Mouse (Mus musculus): Measurements from ENCODE around the gene Gm5475. TPM values are rescaled to one million over a fixed set of nuclear protein-coding genes. Genes with fewer than 3 reads are reported as not detected.

Gm5475 gene
- polyA plus RNA-seq, 1 experiment from 2014 or later = 0.77 TPM

DNA sequence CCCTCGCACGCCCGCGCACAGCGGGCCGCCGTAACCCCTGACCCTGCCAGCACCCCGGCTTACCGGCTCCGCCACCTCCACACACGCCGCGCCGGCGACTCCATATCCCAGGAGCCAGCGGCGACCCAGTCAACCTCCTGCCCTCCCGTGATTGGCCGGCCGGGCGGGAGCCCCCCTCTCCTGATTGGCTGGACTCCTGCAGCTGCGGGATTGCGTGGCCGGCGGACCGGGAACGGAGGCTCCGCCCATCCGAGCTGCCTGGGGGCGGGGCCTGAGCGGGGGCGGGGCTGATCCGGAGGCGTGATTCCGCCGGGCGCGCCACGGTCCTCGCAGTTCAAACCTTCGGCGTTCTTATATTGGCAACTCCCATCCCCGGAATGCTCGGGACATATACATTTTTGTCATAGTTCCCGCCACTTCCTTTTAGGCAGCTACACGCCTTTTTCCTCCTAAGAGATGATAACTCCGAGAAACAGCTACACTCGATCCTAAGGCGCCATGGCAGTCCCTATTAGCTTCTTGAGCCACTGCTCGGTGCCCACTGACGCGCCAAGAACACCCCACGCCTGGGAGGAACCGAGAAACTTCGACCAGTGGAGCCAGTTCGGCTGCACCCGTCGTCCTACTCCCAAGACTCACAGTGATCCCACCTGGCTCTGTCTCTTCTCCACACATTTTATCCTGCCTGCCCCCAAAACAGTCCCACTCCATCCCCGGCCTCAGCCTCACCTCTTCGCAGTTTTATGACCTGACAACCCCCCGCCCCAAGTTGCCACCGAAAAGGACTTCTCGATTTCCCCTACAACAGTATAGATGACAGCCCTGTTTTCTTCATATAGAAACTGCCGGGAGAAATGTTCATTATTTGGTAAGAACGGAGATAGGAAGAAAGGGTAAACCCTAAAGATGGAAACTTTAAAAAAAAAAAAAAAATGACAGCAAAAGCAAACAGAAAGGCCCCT is 1.2 kb downstream of the Gm5475 start:
- H3K36me3 ChIP-seq (ENCODE audit: control insufficient read depth, insufficient read depth) = no peaks in the 10 kb centered on the region
- peak overlapping the region; percentile 83 for H3K4me2 ChIP-seq (replicated peaks; ENCODE audit: low read depth)
- H3K4me3 ChIP-seq (ENCODE audit: low read depth, low read length) = peak overlapping the region; percentile 85
- peak overlapping the region; percentile 91 for H3K27ac ChIP-seq (ENCODE audit: low read depth, low read length)
- 1% methylated on average over 64 of the region's 65 CpGs for WGBS
- no peaks in the 10 kb centered on the region for H3K9me3 ChIP-seq (ENCODE audit: control insufficient read depth)
- no peaks in the 10 kb centered on the region for H3K27me3 ChIP-seq (replicated peaks; ENCODE audit: control insufficient read depth, insufficient read depth, low read length)
- peak; percentile 94 for ATAC-seq
- peak overlapping the region; percentile 95 for H3K9ac ChIP-seq (ENCODE audit: low read depth, low read length)
- H3K4me1 ChIP-seq (replicated peaks; ENCODE audit: control insufficient read depth, insufficient read depth, low read length) = no peaks in the 10 kb centered on the region; the same call in 1 of the 2 replicates
- no peak for TF ChIP-seq CTCF (IDR thresholded peaks at IDR 0.05; ENCODE audit: low read depth)

DNA sequence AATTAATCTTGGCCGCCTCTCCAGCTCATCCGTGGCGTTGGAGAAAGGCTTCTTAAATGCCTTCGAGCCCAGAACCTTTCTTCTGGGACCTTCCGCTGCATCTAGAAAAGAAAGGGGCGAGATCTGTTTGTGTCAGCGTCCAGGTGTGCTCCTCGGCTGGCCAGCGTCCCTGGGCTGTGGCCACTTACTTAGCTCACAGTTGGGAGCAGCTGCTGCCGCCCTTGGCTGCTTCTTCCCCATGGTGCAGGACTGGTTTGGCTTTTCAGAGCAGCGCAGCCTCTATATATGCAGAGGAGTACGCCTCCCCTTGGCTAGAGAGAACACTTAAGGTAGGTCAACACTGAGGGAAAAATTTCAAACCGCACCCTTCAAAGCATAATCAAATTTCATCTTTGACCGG is 2.0 kb downstream of the Gm5475 start:
- H3K4me1 ChIP-seq (replicated peaks; ENCODE audit: control insufficient read depth, insufficient read depth, low read length) = no peaks in the 10 kb centered on the region; the same call in 1 of the 2 replicates
- no peaks in the 10 kb centered on the region for H3K27me3 ChIP-seq (replicated peaks; ENCODE audit: control insufficient read depth, insufficient read depth, low read length)
- no peaks in the 10 kb centered on the region for H3K36me3 ChIP-seq (ENCODE audit: control insufficient read depth, insufficient read depth)
- H3K9ac ChIP-seq (ENCODE audit: low read depth, low read length) = peak overlapping the region; percentile 45; the same call in 1 of the 2 replicates
- H3K4me3 ChIP-seq (ENCODE audit: low read depth, low read length) = peak overlapping the region; percentile 85
- peak overlapping the region; percentile 91 for H3K27ac ChIP-seq (ENCODE audit: low read depth, low read length)
- peak; percentile 20; the same call in 1 of the 2 replicates for TF ChIP-seq CTCF (IDR thresholded peaks at IDR 0.05; ENCODE audit: low read depth)
- WGBS = 2% methylated on average over 14 of the region's 14 CpGs
- no peaks in the 10 kb centered on the region for H3K9me3 ChIP-seq (ENCODE audit: control insufficient read depth)
- peak overlapping the region; percentile 83 for H3K4me2 ChIP-seq (replicated peaks; ENCODE audit: low read depth)
- ATAC-seq = peak; percentile 37; the same call in 1 of the 2 replicates

DNA sequence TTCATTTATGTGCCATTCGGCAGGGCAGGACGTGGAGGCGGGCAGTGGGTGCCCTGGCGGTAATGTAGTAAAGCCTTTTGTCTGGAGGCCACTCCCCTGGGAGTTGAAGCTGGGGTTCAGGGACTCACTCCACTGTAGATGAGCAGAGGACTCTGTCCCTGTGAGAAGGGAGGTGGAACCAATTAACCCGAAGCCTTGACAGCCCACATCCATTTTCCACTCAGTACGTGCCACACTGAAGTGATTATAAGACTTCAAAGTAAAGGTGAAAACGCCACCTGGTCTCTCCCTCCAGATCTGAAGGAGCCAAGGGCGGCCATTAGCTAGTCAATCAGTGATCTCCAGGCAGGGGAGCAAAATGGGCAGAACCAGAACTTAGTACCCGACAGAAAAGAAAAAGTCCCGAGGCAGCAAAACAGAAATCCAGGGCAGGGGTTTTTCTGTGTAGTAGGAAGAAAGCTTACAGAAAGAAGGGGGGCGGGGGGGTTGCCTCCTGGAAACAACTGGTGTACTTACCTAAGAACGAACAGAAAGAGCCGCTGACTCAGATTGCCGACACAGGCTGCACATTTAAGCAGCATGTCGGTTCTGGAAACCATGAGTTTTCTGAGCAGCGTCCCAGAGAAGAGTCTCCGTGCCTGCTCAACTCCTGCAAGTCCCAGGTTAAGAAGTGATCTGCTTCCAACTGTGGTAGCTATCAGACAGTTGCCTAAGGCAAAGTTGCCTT is 2.6 kb downstream of the Gm5475 start, which contains the start of gene Slc11a2:
TSS of gene Slc11a2 (minus strand) at position 677 of the 727 bp plus-strand sequence.
- peak within 1 kb of the TSS; percentile 85 for H3K4me3 ChIP-seq (ENCODE audit: low read depth, low read length)
- WGBS = 22% methylated on average over 17 of the region's 17 CpGs

DNA sequence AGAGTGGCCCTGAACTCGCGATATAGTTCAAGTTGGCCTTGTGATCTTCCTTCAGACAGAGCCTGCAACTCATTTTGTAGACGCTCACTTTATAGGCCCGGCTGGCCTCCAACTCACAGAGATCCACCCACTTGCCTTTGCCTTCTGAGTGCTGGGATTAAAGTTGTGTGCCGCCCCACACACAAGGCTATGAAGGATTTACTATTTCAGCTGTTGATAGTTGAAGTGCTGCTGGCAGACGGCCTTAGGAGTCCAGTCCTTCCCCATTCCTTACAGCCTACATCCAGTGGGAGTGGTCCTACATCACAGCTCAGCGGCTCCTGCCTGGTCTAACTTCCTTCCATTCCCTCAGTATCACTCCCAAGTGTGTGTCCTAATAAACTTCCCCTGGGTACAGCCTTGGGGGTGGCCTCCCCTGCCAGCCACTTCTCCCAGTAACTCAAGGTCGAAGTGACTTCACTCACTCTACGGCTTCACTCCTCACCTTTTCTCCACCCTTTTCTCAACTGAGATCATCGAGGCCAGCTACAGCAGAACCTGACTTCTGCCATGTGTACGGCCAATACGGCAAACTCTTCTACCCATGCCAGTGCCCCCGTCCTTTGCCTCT is 6.5 kb downstream of the Gm5475 start:
- Histone ChIP-seq H3K4me2 (replicated peaks; ENCODE audit: low read depth) (no peak overlapping the region), H3K4me1 (replicated peaks; ENCODE audit: control insufficient read depth, insufficient read depth, low read length) (peaks cover 3% of the 10 kb centered on the region; the same call in 1 of the 2 replicates), H3K36me3 (ENCODE audit: control insufficient read depth, insufficient read depth) (no peaks in the 10 kb centered on the region), H3K27ac (ENCODE audit: low read depth, low read length) (peak overlapping the region; percentile 35; the same call in 1 of the 2 replicates), H3K9me3 (ENCODE audit: control insufficient read depth) (no peaks in the 10 kb centered on the region), H3K27me3 (replicated peaks; ENCODE audit: control insufficient read depth, insufficient read depth, low read length) (no peaks in the 10 kb centered on the region), H3K9ac (ENCODE audit: low read depth, low read length) (no peak overlapping the region), H3K4me3 (ENCODE audit: low read depth, low read length) (no peak overlapping the region)
- no peak for TF ChIP-seq CTCF (IDR thresholded peaks at IDR 0.05; ENCODE audit: low read depth)
- 59% methylated on average over 13 of the region's 13 CpGs for WGBS
- ATAC-seq = no peak

More for the DNA sequence above, 2.6 kb downstream of the Gm5475 start, which contains the start of gene Slc11a2:
- Histone ChIP-seq H3K4me1 (replicated peaks; ENCODE audit: control insufficient read depth, insufficient read depth, low read length) (no peaks in the 10 kb centered on the region; the same call in 1 of the 2 replicates), H3K9me3 (ENCODE audit: control insufficient read depth) (no peaks in the 10 kb centered on the region), H3K4me2 (replicated peaks; ENCODE audit: low read depth) (peak within 1 kb of the TSS; percentile 83), H3K9ac (ENCODE audit: low read depth, low read length) (peak within 1 kb of the TSS; percentile 45; the same call in 1 of the 2 replicates), H3K36me3 (ENCODE audit: control insufficient read depth, insufficient read depth) (no peaks in the 10 kb centered on the region), H3K27me3 (replicated peaks; ENCODE audit: control insufficient read depth, insufficient read depth, low read length) (no peaks in the 10 kb centered on the region), H3K27ac (ENCODE audit: low read depth, low read length) (peak within 1 kb of the TSS; percentile 91)
- TF ChIP-seq CTCF (IDR thresholded peaks at IDR 0.05; ENCODE audit: low read depth) = 0 out of 2 replicates have a peak, but pooled peaks have one; percentile 2
- peak; percentile 42 for ATAC-seq

DNA sequence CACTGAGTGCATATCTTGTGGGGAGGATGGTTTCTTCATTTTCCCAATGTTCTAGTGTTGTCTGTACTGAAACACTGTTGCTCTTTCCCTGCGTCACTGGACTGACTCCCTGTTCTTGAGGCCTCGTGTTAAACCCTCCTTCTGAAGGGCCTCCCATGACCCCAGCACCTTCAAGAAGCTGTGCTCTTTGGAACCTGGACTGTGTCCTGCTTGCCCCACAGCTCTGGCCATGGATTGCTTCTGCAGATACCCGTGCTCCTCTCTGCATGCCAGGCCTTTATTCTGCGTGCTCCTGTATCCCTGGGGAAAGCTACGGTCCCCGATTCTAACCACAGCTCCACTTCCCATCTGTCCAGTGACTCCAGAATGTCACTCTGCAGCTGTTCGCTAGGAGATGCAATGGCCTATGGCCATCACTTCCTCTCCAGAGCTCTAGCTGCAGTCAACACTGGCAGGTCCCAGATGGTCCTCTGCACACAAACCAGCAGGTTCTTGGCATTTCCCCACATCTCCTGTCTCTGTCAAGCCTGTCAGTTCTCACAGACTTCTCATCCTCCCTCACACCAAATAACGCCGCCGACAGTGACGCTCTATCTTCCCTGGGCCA is 8.1 kb downstream of the Gm5475 start:
- no peak overlapping the region for H3K9ac ChIP-seq (ENCODE audit: low read depth, low read length)

More for the DNA sequence above, 8.1 kb downstream of the Gm5475 start:
- no peaks in the 10 kb centered on the region for H3K9me3 ChIP-seq (ENCODE audit: control insufficient read depth)
- H3K36me3 ChIP-seq (ENCODE audit: control insufficient read depth, insufficient read depth) = no peaks in the 10 kb centered on the region
- no peak overlapping the region for H3K4me3 ChIP-seq (ENCODE audit: low read depth, low read length)
- H3K27me3 ChIP-seq (replicated peaks; ENCODE audit: control insufficient read depth, insufficient read depth, low read length) = no peaks in the 10 kb centered on the region
- peaks cover 3% of the 10 kb centered on the region; the same call in 1 of the 2 replicates for H3K4me1 ChIP-seq (replicated peaks; ENCODE audit: control insufficient read depth, insufficient read depth, low read length)
- H3K4me2 ChIP-seq (replicated peaks; ENCODE audit: low read depth) = no peak overlapping the region
- WGBS = 55% methylated on average over 11 of the region's 11 CpGs
- no peak overlapping the region for H3K27ac ChIP-seq (ENCODE audit: low read depth, low read length)
- TF ChIP-seq CTCF (IDR thresholded peaks at IDR 0.05; ENCODE audit: low read depth) = no peak
- ATAC-seq = peak; percentile 57

All from intestine, postnatal 0 days (tissue).